23 mouse cellular contexts compared by ENCODE assay signal in the genomic region with DNA sequence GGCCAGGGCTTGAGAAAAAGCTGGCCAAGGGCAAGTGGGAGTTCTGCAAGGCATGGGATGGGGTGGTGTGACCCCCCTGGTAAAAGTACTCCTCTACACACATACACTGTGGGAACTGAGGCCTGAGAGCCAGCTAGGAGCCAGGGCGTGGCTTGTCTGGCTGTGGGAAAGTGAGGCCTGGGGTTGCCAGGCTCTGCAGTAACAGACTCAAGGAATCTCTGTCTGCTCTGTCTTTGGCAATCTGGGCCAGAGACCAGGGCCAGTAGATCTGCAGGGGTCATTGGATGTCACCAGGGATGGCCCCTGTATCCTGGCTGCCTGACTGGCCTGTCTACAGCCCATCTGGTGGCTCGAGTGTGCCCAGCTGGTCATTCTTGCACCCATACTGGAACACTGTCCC.
DNase-seq lines count a peak whose midpoint lies in the region; ATAC-seq and TF ChIP-seq lines count a peak whose summit lies in the region.
"Had no signal": no experiment of that assay in that cellular context is flagged by ENCODE, and none has a peak within 500 bp of the region (broad histone marks: within the 10 kb centered on the region; RNA-seq: fewer than 3 reads in every experiment).

No protein-coding gene starts in this region.

- H3K9ac ChIP-seq in embryonic facial prominence, embryonic 14.5 days (ENCODE audit: low read depth, low read length): peak overlapping the region; percentile 14; the same call in 1 of the 2 replicates
- no peak overlapping the region for H3K9ac ChIP-seq in midbrain, embryonic 14.5 days (replicated peaks; ENCODE audit: low read length)
- H3K9ac ChIP-seq in hindbrain, embryonic 13.5 days: no peak overlapping the region
- H3K9ac ChIP-seq in midbrain, postnatal 0 days (replicated peaks; ENCODE audit: low read length, poor library complexity, severe bottlenecking): no peak overlapping the region
- H3K9ac ChIP-seq: heart, embryonic 13.5 days; liver, embryonic 13.5 days; lung, embryonic 15.5 days had no signal

- H3K27me3 ChIP-seq in embryonic facial prominence, embryonic 14.5 days (replicated peaks; ENCODE audit: control insufficient read depth, insufficient read depth, low read length): no peaks in the 10 kb centered on the region
- peaks cover 12% of the 10 kb centered on the region for H3K27me3 ChIP-seq in embryonic facial prominence, embryonic 10.5 days (replicated peaks; ENCODE audit: low read depth, poor library complexity, severe bottlenecking)
- peaks cover 34% of the 10 kb centered on the region for H3K27me3 ChIP-seq in midbrain, embryonic 10.5 days (ENCODE audit: low read depth, poor library complexity, severe bottlenecking)
- H3K27me3 ChIP-seq in midbrain, embryonic 14.5 days (ENCODE audit: control insufficient read depth, insufficient read depth, low read length): no peaks in the 10 kb centered on the region; the same call in 1 of the 2 replicates
- H3K27me3 ChIP-seq in hindbrain, embryonic 13.5 days: peaks cover 31% of the 10 kb centered on the region
- no peaks in the 10 kb centered on the region for H3K27me3 ChIP-seq in midbrain, postnatal 0 days (ENCODE audit: insufficient read depth, low read length)
- H3K27me3 ChIP-seq: liver, embryonic 13.5 days; lung, embryonic 15.5 days had no signal

- no peak overlapping the region for H3K4me3 ChIP-seq in embryonic facial prominence, embryonic 14.5 days (ENCODE audit: low read depth, low read length)
- H3K4me3 ChIP-seq in embryonic facial prominence, embryonic 10.5 days: no peak overlapping the region
- no peak overlapping the region for H3K4me3 ChIP-seq in midbrain, embryonic 10.5 days
- no peak overlapping the region for H3K4me3 ChIP-seq in midbrain, embryonic 14.5 days (replicated peaks; ENCODE audit: low read depth, low read length)
- H3K4me3 ChIP-seq in hindbrain, embryonic 13.5 days: no peak overlapping the region
- no peak overlapping the region for H3K4me3 ChIP-seq in midbrain, postnatal 0 days (ENCODE audit: low read depth, low read length)
- H3K4me3 ChIP-seq: erythroblast, embryonic 14.5 days; heart, embryonic 13.5 days; left cerebral cortex, adult 2 months; liver, embryonic 13.5 days; lung, embryonic 15.5 days had no signal

- H3K4me2 ChIP-seq in embryonic facial prominence, embryonic 14.5 days (ENCODE audit: low read depth, low read length): no peak overlapping the region
- H3K4me2 ChIP-seq in midbrain, embryonic 14.5 days (ENCODE audit: low read length): no peak overlapping the region
- H3K4me2 ChIP-seq in hindbrain, embryonic 13.5 days: no peak overlapping the region
- H3K4me2 ChIP-seq in midbrain, postnatal 0 days (ENCODE audit: low read depth, low read length, poor library complexity, severe bottlenecking): no peak overlapping the region
- H3K4me2 ChIP-seq: heart, embryonic 13.5 days; liver, embryonic 13.5 days; lung, embryonic 15.5 days had no signal

- no peaks in the 10 kb centered on the region for H3K9me3 ChIP-seq in embryonic facial prominence, embryonic 14.5 days (ENCODE audit: control insufficient read depth, low read length)
- no peaks in the 10 kb centered on the region for H3K9me3 ChIP-seq in embryonic facial prominence, embryonic 10.5 days
- H3K9me3 ChIP-seq in midbrain, embryonic 10.5 days (replicated peaks): no peaks in the 10 kb centered on the region
- no peaks in the 10 kb centered on the region for H3K9me3 ChIP-seq in midbrain, embryonic 14.5 days (ENCODE audit: control insufficient read depth, low read length)
- no peaks in the 10 kb centered on the region for H3K9me3 ChIP-seq in hindbrain, embryonic 13.5 days
- no peaks in the 10 kb centered on the region for H3K9me3 ChIP-seq in midbrain, postnatal 0 days (ENCODE audit: low read length)
- H3K9me3 ChIP-seq: heart, embryonic 13.5 days; liver, embryonic 13.5 days; lung, embryonic 15.5 days had no signal

- WGBS in embryonic facial prominence, embryonic 14.5 days: 60% methylated on average over 2 of the region's 2 CpGs
- WGBS in embryonic facial prominence, embryonic 10.5 days: 64% methylated on average over 2 of the region's 2 CpGs
- 77% methylated on average over 2 of the region's 2 CpGs for WGBS in midbrain, embryonic 10.5 days
- WGBS in midbrain, embryonic 14.5 days: 50% methylated on average over 2 of the region's 2 CpGs
- 61% methylated on average over 2 of the region's 2 CpGs for WGBS in hindbrain, embryonic 13.5 days
- WGBS in midbrain, postnatal 0 days: 44% methylated on average over 2 of the region's 2 CpGs

- no peak overlapping the region for H3K27ac ChIP-seq in embryonic facial prominence, embryonic 14.5 days (replicated peaks; ENCODE audit: low read depth, low read length)
- no peak overlapping the region for H3K27ac ChIP-seq in embryonic facial prominence, embryonic 10.5 days (replicated peaks)
- H3K27ac ChIP-seq in midbrain, embryonic 10.5 days (replicated peaks): peak overlapping the region; percentile 67
- no peak overlapping the region; the same call in 1 of the 2 replicates for H3K27ac ChIP-seq in midbrain, embryonic 14.5 days (replicated peaks; ENCODE audit: low read depth, low read length)
- peak overlapping the region; percentile 8; the same call in 1 of the 2 replicates for H3K27ac ChIP-seq in hindbrain, embryonic 13.5 days
- no peak overlapping the region for H3K27ac ChIP-seq in midbrain, postnatal 0 days (ENCODE audit: low read depth, low read length)
- H3K27ac ChIP-seq: heart, embryonic 13.5 days; left cerebral cortex, adult 2 months; liver, embryonic 13.5 days; lung, embryonic 15.5 days had no signal

- no peak for TF ChIP-seq CTCF in midbrain, postnatal 0 days (IDR thresholded peaks at IDR 0.05)

- H3K4me1 ChIP-seq in embryonic facial prominence, embryonic 14.5 days (ENCODE audit: control insufficient read depth, insufficient read depth, low read length): peaks cover 8% of the 10 kb centered on the region; the same call in 1 of the 2 replicates
- peaks cover 36% of the 10 kb centered on the region for H3K4me1 ChIP-seq in embryonic facial prominence, embryonic 10.5 days
- H3K4me1 ChIP-seq in midbrain, embryonic 10.5 days: peaks cover 47% of the 10 kb centered on the region
- peaks cover 33% of the 10 kb centered on the region for H3K4me1 ChIP-seq in midbrain, embryonic 14.5 days (ENCODE audit: control insufficient read depth, insufficient read depth, low read length)
- peaks cover 42% of the 10 kb centered on the region for H3K4me1 ChIP-seq in hindbrain, embryonic 13.5 days (replicated peaks)
- H3K4me1 ChIP-seq in midbrain, postnatal 0 days (ENCODE audit: insufficient read depth, low read length): no peaks in the 10 kb centered on the region; the same call in 1 of the 2 replicates
- H3K4me1 ChIP-seq: liver, embryonic 13.5 days; lung, embryonic 15.5 days had no signal

- no peaks in the 10 kb centered on the region for H3K36me3 ChIP-seq in embryonic facial prominence, embryonic 14.5 days (ENCODE audit: control insufficient read depth, insufficient read depth, low read length)
- no peaks in the 10 kb centered on the region for H3K36me3 ChIP-seq in embryonic facial prominence, embryonic 10.5 days (replicated peaks)
- no peaks in the 10 kb centered on the region for H3K36me3 ChIP-seq in midbrain, embryonic 10.5 days
- no peaks in the 10 kb centered on the region for H3K36me3 ChIP-seq in midbrain, embryonic 14.5 days (ENCODE audit: control insufficient read depth, insufficient read depth, low read length)
- H3K36me3 ChIP-seq in hindbrain, embryonic 13.5 days: no peaks in the 10 kb centered on the region
- H3K36me3 ChIP-seq in midbrain, postnatal 0 days (ENCODE audit: insufficient read depth, low read length): no peaks in the 10 kb centered on the region
- H3K36me3 ChIP-seq: heart, embryonic 13.5 days; liver, embryonic 13.5 days; lung, embryonic 15.5 days had no signal

- intact Hi-C loops in heart, postnatal 10 days (cut with DNase I): no loop called here

- DNase-seq in embryonic facial prominence, embryonic 14.5 days (ENCODE audit: low spot score): no peak
- no peak for DNase-seq in embryonic facial prominence, embryonic 10.5 days (ENCODE audit: low spot score)
- DNase-seq in midbrain, embryonic 10.5 days (ENCODE audit: low spot score): peak; percentile 28
- DNase-seq in midbrain, embryonic 14.5 days: no peak
- DNase-seq in midbrain, postnatal 0 days (ENCODE audit: low spot score): peak; percentile 60
- no peak for DNase-seq in heart, postnatal 10 days
- DNase-seq: B cell, adult 2 months; cerebellum, postnatal 36 days; gastrocnemius, postnatal 10 days; heart, adult 18-20 months; heart, postnatal 4 days; kidney, postnatal 4 days; layer of hippocampus, adult 9-11 months; liver, embryonic 13.5 days; lung, postnatal 4 days; thymus, postnatal 36 days had no signal

- ATAC-seq in embryonic facial prominence, embryonic 14.5 days (ENCODE audit: low read depth): no peak
- no peak for ATAC-seq in midbrain, embryonic 14.5 days (ENCODE audit: low FRiP score, low TSS enrichment)
- ATAC-seq in hindbrain, embryonic 13.5 days (ENCODE audit: low FRiP score): peak; percentile 17; the same call in 1 of the 2 replicates
- peak; percentile 66; the same call in 1 of the 2 replicates for ATAC-seq in midbrain, postnatal 0 days (ENCODE audit: low FRiP score)
- ATAC-seq in erythroblast, adult 5-6 weeks (replicated peaks; ENCODE audit: low FRiP score, poor library complexity, severe bottlenecking): no peak
- ATAC-seq: intestine, embryonic 16.5 days had no signal

Comparison
In these comparisons a context has a peak if more than half of its experiments do, and no peak if none do; other contexts are left out.
1. ATAC-seq: peak in hindbrain, embryonic 13.5 days (single experiment) and midbrain, postnatal 0 days (single experiment); none in embryonic facial prominence, embryonic 14.5 days (single experiment), midbrain, embryonic 14.5 days (single experiment) and erythroblast, adult 5-6 weeks (single experiment).
2. DNase-seq: peak in midbrain, embryonic 10.5 days (single experiment) and midbrain, postnatal 0 days (single experiment); none in embryonic facial prominence, embryonic 14.5 days (single experiment), embryonic facial prominence, embryonic 10.5 days (single experiment), midbrain, embryonic 14.5 days (single experiment) and heart, postnatal 10 days (0 of 2).
3. H3K27ac ChIP-seq: peak in midbrain, embryonic 10.5 days (single experiment) and hindbrain, embryonic 13.5 days (single experiment); none in embryonic facial prominence, embryonic 14.5 days (single experiment), embryonic facial prominence, embryonic 10.5 days (single experiment), midbrain, embryonic 14.5 days (single experiment) and midbrain, postnatal 0 days (single experiment).